In genomic region chr2:163968581-163968980, GRCm38 (mm10) we compare ENCODE assay signal across 9 mouse cellular contexts. TPM values are rescaled to one million over a fixed set of nuclear protein-coding genes. Genes with fewer than 3 reads are reported as not detected.
DNase-seq lines count a peak whose midpoint lies in the region; ATAC-seq and TF ChIP-seq lines count a peak whose summit lies in the region.
"Had no signal": no experiment of that assay in that cellular context is flagged by ENCODE, and none has a peak within 500 bp of the region (broad histone marks: within the 10 kb centered on the region; RNA-seq: fewer than 3 reads in every experiment).

No protein-coding gene starts in this region.

- in situ Hi-C loops in ES-E14 (cut with MboI; ENCODE audit: low sequenced_read_pairs in 2 of 2, unreplicated experiment in 2 of 2), result loop anchor here in 1 of 2 experiments (25.0 kb wide), 1 partner anchor 106 kb away; the partner anchor contains the start of gene Kcnk15

- H3K9ac ChIP-seq in ES-E14 (ENCODE audit: insufficient read depth, low read depth, low read length, poor library complexity, severe bottlenecking), result no peak overlapping the region
- H3K9ac ChIP-seq: liver, embryonic 15.5 days had no signal

- ATAC-seq in cerebellum, adult (ENCODE audit: insufficient number of reproducible peaks, low FRiP score, low TSS enrichment), result no peak

- no peak overlapping the region for H3K27ac ChIP-seq in ES-E14 (ENCODE audit: insufficient read depth, low read depth, low read length, poor library complexity, severe bottlenecking)
- H3K27ac ChIP-seq: liver, embryonic 15.5 days had no signal

- H3K4me1 ChIP-seq in ES-E14 (ENCODE audit: control insufficient read depth in 2 of 2, insufficient read depth in 2 of 2, low read length in 2 of 2, poor library complexity in 1 of 2), result no peaks in the 10 kb centered on the region
- H3K4me1 ChIP-seq: liver, embryonic 15.5 days had no signal

- peak; percentile 74 for DNase-seq in cerebellum, adult 11 months
- peak; percentile 48 for DNase-seq in ES-E14 (ENCODE audit: low read depth, low spot score)
- DNase-seq in cerebellum, adult 11-12 months, result peak; percentile 68
- peak; percentile 62 for DNase-seq in forelimb bud, embryonic 11.5 days (ENCODE audit: low read depth, low spot score)
- peak; percentile 39 to 79 for DNase-seq in layer of hippocampus, adult 18-20 months (ENCODE audit: low spot score in 2 of 2)
- DNase-seq in lung, postnatal 4 days, result peak; percentile 49 to 69
- peak; percentile 64 for DNase-seq in right cerebral cortex, postnatal 25 days

- H3K9me3 ChIP-seq in ES-E14 (ENCODE audit: control insufficient read depth, insufficient read depth, low read depth, low read length), result no peaks in the 10 kb centered on the region
- H3K9me3 ChIP-seq: liver, embryonic 15.5 days had no signal

- H3K36me3 ChIP-seq in ES-E14 (ENCODE audit: control insufficient read depth, insufficient read depth, low read length, poor library complexity, severe bottlenecking), result no peaks in the 10 kb centered on the region
- H3K36me3 ChIP-seq: liver, embryonic 15.5 days had no signal

- H3K4me3 ChIP-seq in ES-E14 (ENCODE audit: insufficient read depth in 1 of 2, low read depth in 1 of 2, low read length in 2 of 2, poor library complexity in 1 of 2, severe bottlenecking in 1 of 2), result no peak overlapping the region
- H3K4me3 ChIP-seq: liver, embryonic 15.5 days had no signal

TF ChIP-seq in ES-E14, 5 proteins besides CTCF, POLR2A, EP300 and RAD21:
- no peak for TF ChIP-seq HCFC1 (IDR thresholded peaks at IDR 0.05; ENCODE audit: borderline replicate concordance, insufficient read depth, low read length)
- TF ChIP-seq ZC3H11A (IDR thresholded peaks at IDR 0.05; ENCODE audit: borderline replicate concordance, low read depth, low read length), result peak; percentile 66; the same call in 1 of the 2 replicates

RNA-seq across cellular contexts. Expression of gene Ywhab, which starts 26.2 kb away (rescaled TPM):
- total RNA-seq in ES-E14 (2012; rRNA removed), result 44.3 and 65.9 TPM in 2 replicates
- total RNA-seq in layer of hippocampus, adult 18-20 months (2021), result 100 to 1,000 TPM; 508 to 533 TPM

RNA-seq across cellular contexts. Expression of gene Rims4, which starts 50.1 kb away (rescaled TPM):
- 0.98 and 1.5 TPM in 2 replicates for total RNA-seq in ES-E14 (2012; rRNA removed)
- 10 to 100 TPM; 38.4 to 45.6 TPM for total RNA-seq in layer of hippocampus, adult 18-20 months (2021)

RNA-seq across cellular contexts. Expression of gene Pabpc1l, which starts 56.7 kb away (rescaled TPM):
- total RNA-seq in ES-E14 (2012; rRNA removed), result 0.16 TPM in 1 of 2 replicates, not detected in the other
- under 1 TPM; 0.36 to 0.37 TPM for total RNA-seq in layer of hippocampus, adult 18-20 months (2021)

Comparison
In these comparisons a context has a peak if more than half of its experiments do, and no peak if none do; other contexts are left out.
1. RNA of gene Rims4, which starts 50.1 kb away (total RNA-seq): 38.4 to 45.6 TPM in layer of hippocampus, adult 18-20 months; 0.98 to 1.5 TPM in ES-E14; every median in the first group is over 10 times any median in the second.
2. Peak in every context shown above with its lines, with median percentiles within 50 percentile points of each other: DNase-seq.